Mouse (Mus musculus) liver, embryonic 14.5 days (tissue): ENCODE measurements at regions not wholly inside any gene's neighbourhood (a gene's known extent, or its start where the extent isn't known, plus 50 kb on each side); places are given as distances from the start of the nearest gene placed in this dataset.

Experiments used
- ATAC-seq: fragments of 200-750 bp; cut with Nextera tagmentation; 2 replicates; pipeline ENCODE4 v1.8.0; 2017; ENCODE audit warnings: moderate number of reproducible peaks, mild to moderate bottlenecking, moderate library complexity; ENCODE audit not compliant: insufficient read depth
- DNase-seq, 3 experiments: peaks; one replicate each; pipeline ENCODE4 v3.0.0-alpha.2; 2012 to 2013; ENCODE audit warnings: low read depth in 3 of 3, low spot score in 3 of 3
- H3K27ac ChIP-seq: fragments of 300-500 bp; sonication (generic); 2 replicates; pipeline ENCODE4 v1.5.1; 2014; ENCODE audit warnings: moderate library complexity, mild to moderate bottlenecking, control low read depth, inconsistent platforms
- H3K27me3 ChIP-seq: fragments of 300-500 bp; sonication (generic); 2 replicates; pipeline ENCODE4 v1.6.1; 2014; ENCODE audit warnings: mild to moderate bottlenecking, low read length, moderate library complexity; ENCODE audit not compliant: control insufficient read depth, insufficient read depth
- H3K36me3 ChIP-seq: fragments of 300-500 bp; sonication (generic); replicated peaks from 2 replicates; pipeline ENCODE4 v1.6.1; 2014; ENCODE audit warnings: low read depth; ENCODE audit not compliant: control insufficient read depth, insufficient read depth
- H3K4me1 ChIP-seq, 2 experiments: fragments of 200-500 bp in 1 of 2; fragments of 300-500 bp in 1 of 2; sonication (generic) in 1 of 2; replicated peaks; 2 replicates each; pipeline ENCODE4 v1.6.1; 2012 to 2014; ENCODE audit warnings: antibody characterized with exemption in 1 of 2, inconsistent platforms in 1 of 2, low read length in 1 of 2; ENCODE audit not compliant: control insufficient read depth in 2 of 2, insufficient read depth in 2 of 2
- H3K4me2 ChIP-seq: fragments of 300-500 bp; sonication (generic); 2 replicates; pipeline ENCODE4 v1.6.1; 2014; ENCODE audit warnings: low read depth, mild to moderate bottlenecking, control low read depth, moderate library complexity
- H3K4me3 ChIP-seq, 2 experiments: fragments of 200-500 bp in 1 of 2; fragments of 300-500 bp in 1 of 2; sonication (generic) in 1 of 2; 2 replicates each; pipeline ENCODE4 v1.5.1; 2012 to 2014; ENCODE audit warnings: low read depth in 2 of 2, low read length in 2 of 2, mild to moderate bottlenecking in 2 of 2, control low read depth in 1 of 2, inconsistent platforms in 1 of 2, moderate library complexity in 1 of 2; ENCODE audit not compliant: insufficient read depth in 1 of 2
- H3K9ac ChIP-seq: fragments of 300-500 bp; sonication (generic); replicated peaks from 2 replicates; pipeline ENCODE4 v1.6.1; 2014; ENCODE audit warnings: mild to moderate bottlenecking, control low read depth, moderate library complexity
- H3K9me3 ChIP-seq: fragments of 300-500 bp; sonication (generic); 2 replicates; pipeline ENCODE4 v1.6.1; 2016; ENCODE audit warnings: low read length, mixed read lengths; ENCODE audit not compliant: control insufficient read depth
- CTCF ChIP-seq: IDR thresholded peaks from 2 replicates; pipeline ENCODE4 v1.5.1; 2016; ENCODE audit warnings: antibody characterized with exemption, low read depth, control low read depth
- EP300 ChIP-seq: IDR thresholded peaks from 2 replicates; pipeline ENCODE4 v1.6.1; 2016; ENCODE audit warnings: antibody characterized with exemption, low read depth
- WGBS: fragments of 180-500 bp; shearing (Covaris S2); extraction: QIAGEN DNeasy Blood & Tissue Kit; methylation state at CpG from one replicate; pipeline ENCODE4 v1.1.7; 2014; ENCODE audit not compliant: insufficient replicate concordance; 5-methylcytosine and 5-hydroxymethylcytosine counted together

DNA sequence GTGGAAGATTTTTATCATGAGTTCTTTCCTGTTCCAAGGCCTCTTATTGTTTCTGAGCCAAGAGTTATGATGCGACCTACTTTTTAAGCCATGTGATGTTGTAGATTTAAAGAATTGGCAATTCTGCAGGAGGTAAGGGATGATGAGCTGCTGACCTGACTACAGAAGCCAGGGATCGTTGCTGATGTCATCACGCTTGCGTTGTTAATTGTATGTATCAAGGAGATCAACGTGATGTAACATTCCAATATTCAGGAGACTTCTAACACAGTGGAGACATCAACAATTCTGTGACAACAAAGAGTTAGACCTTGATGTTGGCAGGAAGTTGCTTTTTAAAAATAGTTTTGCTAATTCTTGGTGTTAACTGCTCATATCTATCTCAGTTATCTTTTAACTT lies 102.5 kb downstream of the Ccdc71l start:
- ATAC-seq (no peak), DNase-seq (no peak)
- Histone ChIP-seq H3K4me1 (0 out of 4 replicates have a peak, but pooled peaks cover 0 to 2% of the 10 kb centered on the region in 2 experiments), H3K4me2 (no peak overlapping the region), H3K27me3 (no peaks in the 10 kb centered on the region), H3K27ac (no peak overlapping the region), H3K36me3 (no peaks in the 10 kb centered on the region), H3K9ac (no peak overlapping the region), H3K9me3 (no peaks in the 10 kb centered on the region), H3K4me3 (no peak overlapping the region)
- no peak for TF ChIP-seq EP300
- 66% methylated on average over 5 of the region's 5 CpGs for whole genome bisulfite sequencing

DNA sequence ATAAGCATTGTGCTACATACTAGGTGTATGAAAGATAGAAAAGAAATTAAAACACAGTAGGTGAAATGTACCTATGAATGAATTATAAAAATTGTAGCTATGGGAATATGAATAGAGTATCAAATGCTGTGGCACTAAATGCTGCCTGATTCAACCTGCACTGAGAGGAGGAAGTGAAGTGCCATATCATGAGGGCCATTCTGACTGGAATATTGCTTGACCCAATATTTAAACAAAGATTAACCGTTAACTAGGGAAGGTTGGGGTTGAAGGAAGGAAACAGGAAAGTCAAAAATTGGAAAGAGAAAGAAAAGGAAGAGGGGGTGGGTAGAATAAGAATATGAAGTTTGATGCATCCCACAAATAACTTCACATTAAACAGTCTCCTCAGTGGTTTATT lies 103.8 kb downstream of the Ccdc71l start:
- Histone ChIP-seq H3K9me3 (no peaks in the 10 kb centered on the region), H3K27ac (no peak overlapping the region), H3K4me1 (0 out of 4 replicates have a peak, but pooled peaks cover 0 to 2% of the 10 kb centered on the region in 2 experiments), H3K27me3 (no peaks in the 10 kb centered on the region), H3K36me3 (no peaks in the 10 kb centered on the region), H3K4me3 (no peak overlapping the region), H3K4me2 (no peak overlapping the region), H3K9ac (no peak overlapping the region)
- no peak for ATAC-seq
- TF ChIP-seq EP300, result no peak
- TF ChIP-seq CTCF, result no peak
- DNase-seq, result no peak
- 31% methylated on average over 1 of the region's 1 CpGs for WGBS

DNA sequence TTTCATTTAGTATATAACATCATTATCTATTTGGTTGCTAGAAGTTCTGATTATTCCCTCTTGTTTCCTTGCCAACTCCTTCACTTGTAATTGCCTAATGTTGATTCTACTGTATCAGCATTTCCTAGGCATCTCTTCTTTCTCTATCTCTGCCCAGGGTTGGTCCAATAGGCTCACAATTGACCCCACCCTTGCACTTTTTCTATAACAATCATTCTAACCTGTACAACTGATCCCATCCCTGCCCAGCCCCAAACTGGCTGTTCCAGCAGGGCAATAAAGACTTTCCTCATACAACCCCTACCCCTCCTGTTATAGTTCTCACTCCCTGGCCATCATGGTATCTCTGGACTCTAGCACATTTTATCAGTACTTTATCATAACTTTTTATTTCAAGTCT lies 104.3 kb downstream of the Ccdc71l start:
- DNase-seq (no peak), ATAC-seq (no peak)
- no peak overlapping the region for H3K9ac ChIP-seq
- no peak overlapping the region for H3K27ac ChIP-seq
- no peak overlapping the region for H3K4me3 ChIP-seq
- H3K9me3 ChIP-seq, result no peaks in the 10 kb centered on the region
- no peak for TF ChIP-seq EP300
- no peak for TF ChIP-seq CTCF
- H3K4me2 ChIP-seq, result no peak overlapping the region
- no peaks in the 10 kb centered on the region for H3K27me3 ChIP-seq
- 0 out of 4 replicates have a peak, but pooled peaks cover 0 to 2% of the 10 kb centered on the region in 2 experiments for H3K4me1 ChIP-seq
- H3K36me3 ChIP-seq, result no peaks in the 10 kb centered on the region

DNA sequence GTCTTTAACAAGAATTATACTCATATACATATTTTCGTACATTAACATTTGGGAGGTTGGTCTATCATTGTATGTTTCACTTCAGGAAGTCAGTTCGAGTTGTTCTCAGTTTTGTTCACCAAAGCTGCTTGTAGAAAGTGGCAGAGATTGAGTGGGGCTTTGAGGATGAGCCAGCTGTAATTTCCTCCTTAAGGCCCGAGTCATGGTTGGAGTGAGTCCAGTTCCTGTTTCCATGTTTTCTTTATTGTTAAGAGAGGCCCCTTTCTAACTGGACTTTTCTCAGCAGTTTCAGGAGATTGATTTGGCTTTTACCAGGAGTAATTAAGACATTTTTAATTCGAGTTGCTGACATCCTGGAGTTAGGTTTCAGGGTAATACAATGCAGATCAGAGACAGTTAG lies 107.7 kb downstream of the Ccdc71l start:
- H3K9me3 ChIP-seq, result no peaks in the 10 kb centered on the region
- no peak overlapping the region for H3K4me3 ChIP-seq
- no peak for ATAC-seq
- H3K27me3 ChIP-seq, result no peaks in the 10 kb centered on the region
- no peak for TF ChIP-seq EP300
- no peak for TF ChIP-seq CTCF
- H3K4me1 ChIP-seq, result 0 out of 4 replicates have a peak, but pooled peaks cover 0 to 3% of the 10 kb centered on the region in 2 experiments
- H3K4me2 ChIP-seq, result no peak overlapping the region
- no peak for DNase-seq
- H3K27ac ChIP-seq, result no peak overlapping the region
- 30% methylated on average over 4 of the region's 4 CpGs for WGBS
- no peak overlapping the region for H3K9ac ChIP-seq
- H3K36me3 ChIP-seq, result no peaks in the 10 kb centered on the region

DNA sequence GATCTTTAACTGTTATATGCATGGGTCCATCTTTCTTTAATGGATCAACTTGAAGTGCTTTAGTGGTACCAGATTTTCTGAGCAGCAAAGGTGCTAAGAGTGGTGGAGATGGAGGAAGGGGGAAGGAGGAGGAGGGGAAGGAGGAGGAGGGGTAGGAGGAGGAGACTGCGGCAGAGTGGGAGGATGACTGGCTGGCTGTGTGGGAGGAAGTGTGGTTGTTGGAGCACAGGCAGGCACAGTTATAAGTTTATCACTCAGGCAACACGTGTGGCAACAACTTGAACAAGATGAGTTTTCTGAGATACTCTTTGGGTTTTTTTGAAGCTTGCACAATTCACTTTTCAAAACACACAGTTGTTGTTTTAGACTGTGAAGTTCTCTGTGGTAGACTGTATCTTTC lies 108.2 kb downstream of the Ccdc71l start:
- TF ChIP-seq EP300, result no peak
- no peak for TF ChIP-seq CTCF
- Histone ChIP-seq H3K27me3 (no peaks in the 10 kb centered on the region), H3K9ac (no peak overlapping the region), H3K4me1 (0 out of 4 replicates have a peak, but pooled peaks cover 0 to 3% of the 10 kb centered on the region in 2 experiments), H3K4me3 (no peak overlapping the region), H3K4me2 (no peak overlapping the region), H3K9me3 (no peaks in the 10 kb centered on the region), H3K36me3 (no peaks in the 10 kb centered on the region), H3K27ac (no peak overlapping the region)
- WGBS, result 8% methylated on average over 2 of the region's 2 CpGs
- DNase-seq (no peak), ATAC-seq (no peak)
